Mouse (Mus musculus): ENCODE data around the gene Zdhhc1.

Zdhhc1 gene

GRCm38 (mm10) chr8:105476628-105477413, 19.9 kb downstream of the Zdhhc1 start:
- peak; percentile 21 for DNase-seq (ENCODE audit: low read depth, low spot score)

GRCm38 (mm10) chr8:105476161-105476560, 20.5 kb downstream of the Zdhhc1 start:
- no peak for DNase-seq (ENCODE audit: low read depth, low spot score)

- no peak for DNase-seq (ENCODE audit: low read depth, low spot score)
Measured at GRCm38 (mm10) chr8:105475742-105476141, 21.0 kb downstream of the Zdhhc1 start.

- no peak for DNase-seq (ENCODE audit: low read depth, low spot score)
Measured at GRCm38 (mm10) chr8:105475254-105475653, 21.4 kb downstream of the Zdhhc1 start.

- no peak for DNase-seq (ENCODE audit: low read depth, low spot score)
Measured at GRCm38 (mm10) chr8:105474680-105475079, 22.0 kb downstream of the Zdhhc1 start.

- DNase-seq (ENCODE audit: low read depth, low spot score): no peak
Measured at GRCm38 (mm10) chr8:105473816-105474606, 22.7 kb downstream of the Zdhhc1 start.

GRCm38 (mm10) chr8:105472983-105473382, 23.7 kb downstream of the Zdhhc1 start:
- DNase-seq (ENCODE audit: low read depth, low spot score): no peak

- DNase-seq (ENCODE audit: low read depth, low spot score): no peak
Measured at GRCm38 (mm10) chr8:105472414-105472932, 24.2 kb downstream of the Zdhhc1 start.

- peak; percentile 61 for DNase-seq (ENCODE audit: low read depth, low spot score)
Measured at GRCm38 (mm10) chr8:105471314-105472015, 25.2 kb downstream of the Zdhhc1 start, which contains the start of gene Tppp3. TSS of gene Tppp3 (minus strand) at chr8:105471526.

- no peak for DNase-seq (ENCODE audit: low read depth, low spot score)
Measured at GRCm38 (mm10) chr8:105470681-105471313, 25.9 kb downstream of the Zdhhc1 start.

GRCm38 (mm10) chr8:105470262-105470661, 26.4 kb downstream of the Zdhhc1 start:
- no peak for DNase-seq (ENCODE audit: low read depth, low spot score)

GRCm38 (mm10) chr8:105469816-105470215, 26.9 kb downstream of the Zdhhc1 start:
- DNase-seq (ENCODE audit: low read depth, low spot score): no peak

GRCm38 (mm10) chr8:105469041-105469695, 27.5 kb downstream of the Zdhhc1 start:
- DNase-seq (ENCODE audit: low read depth, low spot score): peak; percentile 44

- no peak for DNase-seq (ENCODE audit: low read depth, low spot score)
Measured at GRCm38 (mm10) chr8:105468002-105468720, 28.5 kb downstream of the Zdhhc1 start.

- DNase-seq (ENCODE audit: low read depth, low spot score): no peak
Measured at GRCm38 (mm10) chr8:105467396-105467985, 29.2 kb downstream of the Zdhhc1 start.

GRCm38 (mm10) chr8:105466700-105467291, 29.9 kb downstream of the Zdhhc1 start:
- DNase-seq (ENCODE audit: low read depth, low spot score): no peak

- DNase-seq (ENCODE audit: low read depth, low spot score): no peak
Measured at GRCm38 (mm10) chr8:105466246-105466645, 30.5 kb downstream of the Zdhhc1 start.

GRCm38 (mm10) chr8:105464595-105464994, 32.1 kb downstream of the Zdhhc1 start:
- no peak for DNase-seq (ENCODE audit: low read depth, low spot score)

GRCm38 (mm10) chr8:105461085-105461803, 35.5 kb downstream of the Zdhhc1 start:
- no peak for DNase-seq (ENCODE audit: low read depth, low spot score)
